Mouse (Mus musculus): Measurements from ENCODE around the gene Arl8a.

The Arl8a gene

DNA sequence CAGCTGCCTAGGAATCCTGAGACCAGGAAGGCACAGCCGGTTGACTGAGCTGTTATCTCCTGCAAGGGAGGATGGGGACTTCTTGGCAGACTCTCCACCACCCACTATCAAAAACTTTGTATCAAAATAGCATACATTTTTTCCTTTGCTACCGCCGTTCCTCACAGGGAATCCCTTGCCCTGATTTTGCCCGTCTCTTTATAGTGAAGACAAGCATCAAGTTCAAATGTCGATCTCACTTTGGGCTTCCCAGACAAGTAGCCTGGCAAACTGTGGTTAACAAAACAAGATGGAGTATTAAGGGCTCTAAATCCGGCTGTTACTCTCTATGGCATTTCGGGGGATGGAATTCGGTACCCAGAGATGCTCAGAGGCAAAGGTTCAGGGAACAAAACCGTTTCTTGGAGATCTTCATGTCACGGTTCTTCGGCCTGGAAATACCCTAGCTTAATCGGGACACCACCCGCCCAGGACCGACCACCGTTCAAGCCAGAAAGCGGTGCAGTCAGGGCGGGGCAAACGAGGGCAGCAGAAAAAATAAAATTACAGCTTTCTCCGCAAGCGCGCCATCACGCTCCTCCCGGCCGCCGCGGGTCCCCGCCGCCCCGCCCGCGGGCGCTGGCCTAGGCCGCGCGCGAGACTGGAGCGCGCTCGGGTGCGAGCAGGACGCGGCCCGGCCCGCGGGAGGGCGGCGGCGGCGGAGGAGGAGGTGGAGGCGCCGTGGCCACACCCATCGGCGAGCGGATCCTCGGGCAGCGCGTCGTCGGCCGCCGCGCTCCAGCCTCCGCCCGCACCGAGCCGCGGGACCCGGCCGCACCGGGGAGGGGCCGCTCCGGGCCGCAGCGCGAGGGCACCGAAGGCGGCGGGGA lies at the start of gene Arl8a:
Gene Arl8a (plus strand): TSS at position 748 of the 869 bp plus-strand sequence.
- DNase-seq (ENCODE audit: low read depth), result peak; percentile 84

GRCm38 (mm10) chr1:135097441-135097840 lies 49.2 kb upstream of the Arl8a start:
- no peak for DNase-seq (ENCODE audit: low read depth)

- DNase-seq (ENCODE audit: low read depth), result no peak
Measured at GRCm38 (mm10) chr1:135098441-135098840, 48.2 kb upstream of the Arl8a start.

DNA sequence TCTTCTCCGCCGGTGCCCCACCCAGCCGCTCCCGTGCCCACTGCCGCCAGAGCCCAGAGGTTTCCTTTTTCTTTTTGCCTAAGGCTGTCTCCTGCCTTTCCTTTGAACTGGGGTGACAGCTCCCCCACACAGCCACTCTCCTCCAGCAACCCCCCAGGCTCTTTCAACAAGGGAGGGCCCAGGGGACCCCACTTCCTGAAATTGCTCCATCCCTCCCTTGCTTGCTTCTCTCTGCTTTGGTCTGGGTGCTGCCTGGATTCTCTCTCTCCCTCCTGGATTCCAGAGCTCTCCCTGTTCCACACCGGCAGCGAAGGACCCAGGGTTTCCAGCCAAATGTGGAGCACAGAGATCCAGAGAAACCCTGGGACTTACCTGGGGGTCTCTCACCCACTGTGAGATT lies 46.2 kb upstream of the Arl8a start:
- no peak for DNase-seq (ENCODE audit: low read depth)

DNA sequence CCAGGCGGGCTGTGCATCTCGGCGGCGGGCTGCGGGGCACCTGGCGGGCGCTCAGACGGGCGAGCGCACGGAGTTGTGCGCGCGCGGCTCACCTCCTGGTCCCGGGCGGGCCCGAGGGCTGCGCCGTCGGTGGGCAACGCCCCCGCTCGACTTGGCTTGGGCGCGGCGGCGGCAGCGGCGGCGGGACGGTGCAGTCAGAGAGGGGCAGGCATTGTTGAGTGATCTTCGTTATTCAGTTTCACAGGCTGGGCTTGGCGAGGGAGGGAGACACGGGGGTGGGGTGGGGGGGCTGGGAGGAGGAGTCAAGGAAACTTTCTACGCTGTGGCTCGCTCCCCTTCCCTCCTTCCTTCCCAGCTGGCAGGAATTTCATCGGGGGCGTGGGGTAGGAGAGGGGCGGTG lies 41.5 kb upstream of the Arl8a start, which contains the start of gene Lgr6:
Gene Lgr6 (minus strand): TSS at position 153 of the 400 bp plus-strand sequence.
- DNase-seq (ENCODE audit: low read depth), result peak; percentile 51

GRCm38 (mm10) chr1:135105951-135106350 lies 40.7 kb upstream of the Arl8a start:
- DNase-seq (ENCODE audit: low read depth), result peak; percentile 81

DNA sequence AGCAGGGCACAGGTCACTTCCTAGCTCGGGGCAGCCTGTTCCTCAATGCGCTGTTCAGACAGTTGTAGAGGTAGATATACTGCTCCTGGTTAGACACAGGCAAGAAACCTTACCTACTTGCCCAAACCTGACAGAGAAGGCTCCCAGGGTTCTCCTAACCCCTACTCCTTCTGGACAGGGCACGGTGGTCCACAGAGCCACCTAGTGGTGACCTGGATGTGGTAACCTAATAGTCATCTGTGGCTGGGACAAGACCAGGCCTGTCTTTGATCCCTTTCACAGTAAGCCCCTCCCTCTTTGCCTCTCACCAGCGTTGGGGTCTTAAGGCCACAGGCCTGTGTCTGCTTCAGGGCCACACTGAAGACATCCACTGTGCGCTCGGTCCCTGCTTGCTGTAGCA lies 38.0 kb upstream of the Arl8a start:
- DNase-seq (ENCODE audit: low read depth), result peak; percentile 51

- DNase-seq (ENCODE audit: low read depth), result peak; percentile 81
Measured at GRCm38 (mm10) chr1:135110075-135110474, 36.5 kb upstream of the Arl8a start.

DNA sequence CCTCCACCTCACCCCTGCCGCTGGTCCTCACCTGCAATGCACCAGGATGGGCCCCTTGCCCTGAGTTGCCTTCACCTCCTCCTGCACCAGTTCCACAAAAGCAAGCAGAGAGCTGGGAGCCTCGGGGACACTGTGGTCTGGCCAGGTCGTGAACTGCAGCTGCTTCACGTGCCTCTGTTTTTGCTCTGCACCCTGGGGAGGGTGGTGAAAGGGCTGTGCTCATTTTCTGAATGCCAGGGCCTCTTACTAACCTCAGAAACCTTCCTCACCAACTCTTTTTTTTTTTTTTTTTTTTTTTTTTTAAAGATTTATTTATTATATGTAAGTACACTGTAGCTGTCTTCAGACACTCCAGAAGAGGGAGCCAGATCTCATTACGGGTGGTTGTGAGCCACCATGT lies 35.4 kb upstream of the Arl8a start:
- peak; percentile 66 for DNase-seq (ENCODE audit: low read depth)

DNA sequence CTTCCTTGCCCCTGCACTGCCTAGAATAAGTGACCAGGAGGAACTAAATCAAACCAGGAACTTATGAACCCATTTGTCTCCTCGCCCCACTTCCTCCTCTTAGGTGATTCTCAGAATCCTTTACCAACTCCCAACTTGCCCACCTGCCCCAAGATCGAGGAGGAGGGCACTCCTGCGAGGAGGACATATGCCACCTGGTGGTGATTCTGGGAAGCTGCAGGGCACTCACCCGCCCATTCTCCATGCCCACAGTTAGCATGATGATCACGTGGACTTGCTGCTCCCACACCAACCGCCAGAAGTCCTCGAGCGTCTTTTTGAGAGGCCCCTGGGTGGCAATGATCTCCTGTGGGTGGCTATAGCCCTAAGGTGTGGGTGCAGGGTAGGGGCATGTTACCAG lies 34.0 kb upstream of the Arl8a start:
- peak; percentile 85 for DNase-seq (ENCODE audit: low read depth)

- DNase-seq (ENCODE audit: low read depth), result peak; percentile 3
Measured at GRCm38 (mm10) chr1:135124573-135125363, 21.9 kb upstream of the Arl8a start.

- DNase-seq (ENCODE audit: low read depth), result peak; percentile 10
Measured at GRCm38 (mm10) chr1:135125990-135126389, 20.6 kb upstream of the Arl8a start.

GRCm38 (mm10) chr1:135126443-135127027 lies 20.1 kb upstream of the Arl8a start:
- DNase-seq (ENCODE audit: low read depth), result peak; percentile 6

- peak; percentile 72 for DNase-seq (ENCODE audit: low read depth)
Measured at GRCm38 (mm10) chr1:135128011-135128441, 18.6 kb upstream of the Arl8a start.

DNA sequence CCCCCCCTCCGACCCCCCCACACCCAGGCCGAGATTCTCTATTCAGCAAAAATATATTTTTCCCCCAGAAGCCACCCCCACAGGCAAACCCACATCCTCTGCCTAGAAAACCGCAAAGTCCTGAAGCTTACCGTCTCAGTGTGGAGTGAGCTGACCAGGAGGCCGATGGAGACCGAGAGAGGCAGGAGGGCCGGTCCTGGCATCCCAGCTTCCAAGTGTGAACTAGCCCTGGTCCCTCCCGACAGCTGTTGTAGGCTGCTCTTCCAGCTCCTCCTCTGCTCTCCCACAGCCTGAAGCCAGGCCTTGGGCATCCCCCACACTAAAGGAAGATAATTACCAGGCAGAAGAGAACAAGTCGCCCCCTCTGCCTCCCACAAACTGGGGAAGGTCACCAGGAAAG lies 17.6 kb upstream of the Arl8a start:
- DNase-seq (ENCODE audit: low read depth), result peak; percentile 68

DNA sequence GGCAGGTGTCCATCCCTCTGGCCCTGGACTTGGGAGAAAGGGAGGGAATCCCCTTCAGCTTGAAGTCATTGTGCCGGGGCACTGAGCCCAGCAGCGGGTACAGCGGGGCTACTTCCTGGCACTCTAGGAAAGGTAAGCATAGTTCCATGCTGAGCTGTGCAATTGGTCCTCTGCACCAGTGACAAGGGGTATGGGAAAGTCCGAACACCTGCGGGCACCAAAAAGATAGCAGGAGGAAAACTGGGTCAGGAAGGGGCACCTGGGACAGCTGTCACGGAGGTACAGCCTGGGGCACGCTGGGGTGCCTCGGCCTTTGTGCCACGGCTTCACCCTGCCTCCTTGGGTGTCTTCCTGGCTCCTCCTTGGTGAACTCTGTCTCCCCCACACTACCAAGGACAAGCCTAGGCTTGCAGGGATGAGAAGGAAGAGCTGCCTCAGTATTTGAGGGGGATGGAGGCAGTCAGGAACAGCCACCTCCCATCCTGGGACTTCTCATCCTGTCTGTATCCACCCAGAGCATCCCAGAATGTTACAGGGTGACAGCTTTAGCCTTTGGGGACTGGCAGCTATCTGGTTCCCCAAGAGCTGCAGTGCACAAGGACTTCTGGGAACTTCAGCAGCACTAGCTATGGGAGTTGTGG lies 17.0 kb upstream of the Arl8a start:
- DNase-seq (ENCODE audit: low read depth), result peak; percentile 71

DNA sequence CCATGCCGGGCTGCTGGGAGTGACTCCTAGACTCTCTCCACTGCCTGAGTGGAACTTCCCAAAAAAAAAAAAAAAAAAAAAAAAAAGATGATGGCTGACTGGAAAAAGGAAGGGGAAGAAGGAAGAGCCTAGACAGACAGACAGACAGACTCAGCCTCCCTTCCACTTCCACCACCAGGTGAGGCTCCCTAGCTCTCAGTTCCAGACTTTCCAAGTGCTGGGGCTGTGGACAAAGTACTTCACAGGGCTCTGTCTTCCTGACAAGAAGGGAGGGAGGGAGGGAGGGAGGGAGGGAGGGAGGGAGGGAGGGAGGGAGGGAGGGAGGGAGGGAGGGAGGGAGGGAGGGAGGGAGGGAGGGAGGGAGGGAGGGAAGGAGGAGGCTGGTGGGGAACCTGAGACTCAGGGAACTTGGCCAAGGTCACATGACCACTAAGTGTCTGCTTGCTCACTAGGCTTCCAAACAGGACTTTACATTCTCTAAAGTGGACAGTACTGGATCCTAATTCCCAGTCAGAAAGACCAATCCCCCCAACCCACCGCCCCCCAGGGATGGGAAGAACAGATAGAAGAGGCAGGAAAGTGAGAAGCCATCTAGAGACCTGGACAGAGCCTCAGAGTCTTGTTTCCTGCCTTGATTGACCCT lies 16.1 kb upstream of the Arl8a start:
- peak; percentile 34 for DNase-seq (ENCODE audit: low read depth)

DNA sequence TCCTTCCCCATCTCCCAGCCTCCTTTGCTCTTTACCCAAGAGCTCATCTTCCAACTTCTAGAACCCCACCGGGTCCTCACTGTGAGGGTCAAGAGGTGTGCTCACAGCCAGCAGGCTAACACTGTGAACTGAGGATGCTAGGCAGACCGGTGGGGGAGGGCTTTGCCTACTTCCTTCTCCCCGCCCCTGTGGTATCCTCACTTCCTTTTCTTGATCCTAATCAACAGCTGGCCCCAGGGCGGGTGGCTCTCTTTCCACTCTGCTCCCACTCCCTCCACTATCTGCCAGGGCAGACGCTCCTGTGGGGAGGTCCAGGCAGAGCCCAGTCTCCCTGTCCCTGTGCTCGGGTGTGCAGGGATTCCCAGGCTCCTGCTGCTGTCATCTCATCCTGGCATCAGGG lies 15.6 kb upstream of the Arl8a start:
- peak; percentile 87 for DNase-seq (ENCODE audit: low read depth)

DNA sequence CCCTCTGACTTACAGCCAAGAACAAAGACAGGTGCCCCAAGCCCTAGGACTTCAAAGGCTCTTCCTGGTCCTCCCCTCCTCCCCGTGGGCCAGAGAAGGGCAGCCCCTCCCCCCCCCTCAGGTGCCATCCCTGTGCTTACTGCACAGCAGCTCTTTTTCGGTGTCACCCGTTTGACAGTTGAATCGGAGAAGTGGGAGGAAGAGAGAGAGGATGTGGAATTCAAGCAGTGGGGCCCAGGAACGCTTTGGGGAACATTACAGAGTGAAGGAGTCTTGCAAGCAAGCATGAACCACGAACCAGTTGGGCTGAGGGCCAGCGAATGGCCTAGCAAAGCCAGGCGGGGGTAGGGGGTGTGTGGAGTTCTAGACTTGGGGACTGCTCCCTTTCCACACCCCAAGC lies 15.1 kb upstream of the Arl8a start:
- DNase-seq (ENCODE audit: low read depth), result peak; percentile 69

DNA sequence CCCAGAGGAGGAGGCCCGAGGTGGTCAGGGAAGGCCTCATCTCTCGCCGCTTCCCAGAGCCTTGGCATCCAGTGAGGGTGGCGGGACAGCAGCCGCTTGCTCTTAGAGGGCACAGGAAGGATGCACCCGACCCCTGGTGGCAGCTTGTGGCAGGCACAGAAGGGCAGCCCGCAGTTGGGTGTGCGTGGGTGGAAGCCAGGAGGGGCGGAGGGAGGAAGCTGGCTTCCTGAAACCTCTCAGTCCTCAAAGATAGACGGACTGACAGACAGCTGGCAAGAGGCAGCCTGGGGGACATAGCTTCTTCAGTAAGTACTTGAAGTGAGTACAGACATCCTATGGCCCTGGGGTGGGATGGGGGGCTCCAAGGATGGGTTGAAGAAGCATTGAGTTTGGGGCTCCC lies 14.2 kb upstream of the Arl8a start, which contains the start of gene Ptpn7:
Gene Ptpn7 (plus strand): TSS at position 228 of the 400 bp plus-strand sequence.
- DNase-seq (ENCODE audit: low read depth), result peak; percentile 95

DNA sequence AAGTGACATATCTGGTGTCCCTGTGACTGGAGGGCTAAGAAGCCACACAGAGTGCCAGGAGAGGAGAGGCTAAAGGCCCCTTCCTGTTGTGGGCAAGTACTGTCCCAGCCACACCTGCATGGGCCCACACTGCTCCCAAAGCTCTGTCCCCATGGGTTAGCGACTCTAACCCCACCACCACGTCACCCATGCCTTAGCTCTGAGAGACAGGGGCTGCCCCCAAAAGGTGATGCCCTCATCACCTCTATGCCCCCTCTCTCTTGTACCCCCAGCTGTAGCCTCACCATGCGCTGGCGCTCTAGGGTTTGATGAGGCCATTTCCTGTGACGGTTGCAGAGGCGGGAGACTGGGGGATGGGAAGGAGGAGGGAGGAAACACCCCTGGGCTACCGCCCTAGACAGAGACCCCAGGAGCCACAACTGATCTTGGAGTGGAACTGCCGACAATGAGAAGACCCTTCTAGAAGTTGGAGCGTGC lies 13.7 kb upstream of the Arl8a start:
- peak; percentile 88 for DNase-seq (ENCODE audit: low read depth)

Measured in induced T-regulatory cell, adult 2 months (primary cell).